Mouse (Mus musculus): ENCODE results near the gene Slc44a4.
"Not testable (repeated sequence)": the region's sequence is repeated elsewhere in the genome, so short reads cannot be mapped to it uniquely, and the experiment has no call there.

Gene Slc44a4

GRCm38 (mm10) chr17:34962841-34963240, 48.6 kb downstream of the Slc44a4 start:
- DNase-seq: no peak

DNA sequence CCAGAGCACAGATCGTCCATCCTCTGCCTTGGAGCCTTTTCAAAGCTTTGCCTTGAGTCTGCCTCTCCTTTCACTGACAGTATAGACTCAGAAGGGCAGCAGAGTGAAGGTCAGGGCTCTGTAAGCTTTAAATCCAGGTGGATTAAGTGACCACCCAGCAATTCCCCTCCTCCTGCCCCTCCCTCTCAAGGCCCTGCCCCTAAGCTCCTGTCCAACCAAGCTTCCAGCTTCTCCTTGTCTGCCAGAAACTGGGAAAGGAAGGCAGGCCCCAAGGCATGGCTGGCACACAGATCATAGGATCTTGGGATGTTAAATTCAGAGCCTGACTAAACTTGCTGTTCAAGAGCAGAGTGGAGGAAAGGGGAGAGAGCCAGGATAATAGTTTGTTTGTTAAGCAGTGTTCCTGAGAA, 50.4 kb downstream of the Slc44a4 start:
- DNase-seq: no peak

- DNase-seq: no peak
These were observed 51.4 kb downstream of the Slc44a4 start for GRCm38 (mm10) chr17:34965627-34966026.

- not testable (repeated sequence) for DNase-seq
These were observed 55.6 kb downstream of the Slc44a4 start, which contains the start of gene Gm20481 for GRCm38 (mm10) chr17:34969822-34970221. Gene Gm20481, plus strand, starts transcription at chr17:34969912.

DNA sequence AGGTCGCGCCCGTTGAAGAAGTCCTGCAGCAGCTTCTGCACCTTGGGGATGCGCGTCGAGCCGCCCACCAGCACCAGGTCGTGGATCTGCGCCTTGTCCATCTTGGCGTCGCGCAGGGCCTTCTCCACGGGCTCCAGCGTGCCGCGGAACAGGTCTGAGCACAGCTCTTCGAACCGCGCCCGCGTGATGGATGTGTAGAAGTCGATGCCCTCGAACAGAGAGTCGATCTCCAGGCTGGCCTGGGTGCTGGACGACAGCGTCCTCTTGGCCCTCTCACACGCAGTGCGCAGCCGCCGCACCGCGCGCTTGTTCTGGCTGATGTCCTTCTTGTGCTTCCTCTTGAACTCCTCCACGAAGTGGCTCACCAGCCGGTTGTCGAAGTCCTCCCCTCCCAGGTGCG, 56.6 kb downstream of the Slc44a4 start:
- DNase-seq: not testable (repeated sequence)

DNA sequence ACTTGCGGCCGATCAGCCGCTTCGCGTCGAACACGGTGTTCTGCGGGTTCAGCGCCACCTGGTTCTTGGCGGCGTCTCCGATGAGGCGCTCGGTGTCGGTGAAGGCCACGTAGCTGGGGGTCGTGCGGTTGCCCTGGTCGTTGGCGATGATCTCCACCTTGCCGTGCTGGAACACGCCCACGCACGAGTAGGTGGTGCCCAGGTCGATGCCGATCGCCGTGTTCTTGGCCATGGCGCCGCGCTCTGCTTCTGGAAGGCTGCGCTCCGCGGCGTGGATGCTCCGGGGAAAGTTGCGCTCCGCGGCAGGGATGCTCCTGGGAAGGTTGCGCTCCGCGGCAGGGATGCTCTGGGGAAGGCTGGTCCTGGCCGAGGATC, 57.4 kb downstream of the Slc44a4 start:
- DNase-seq: not testable (repeated sequence)

GRCm38 (mm10) chr17:34972069-34972749, 57.9 kb downstream of the Slc44a4 start, which contains the start of the genes Hspa1a and Hspa1l:
Gene Hspa1a, minus strand, starts transcription at chr17:34972156.
Gene Hspa1l, plus strand, starts transcription at chr17:34972703.
- peak; percentile 86 for DNase-seq

DNA sequence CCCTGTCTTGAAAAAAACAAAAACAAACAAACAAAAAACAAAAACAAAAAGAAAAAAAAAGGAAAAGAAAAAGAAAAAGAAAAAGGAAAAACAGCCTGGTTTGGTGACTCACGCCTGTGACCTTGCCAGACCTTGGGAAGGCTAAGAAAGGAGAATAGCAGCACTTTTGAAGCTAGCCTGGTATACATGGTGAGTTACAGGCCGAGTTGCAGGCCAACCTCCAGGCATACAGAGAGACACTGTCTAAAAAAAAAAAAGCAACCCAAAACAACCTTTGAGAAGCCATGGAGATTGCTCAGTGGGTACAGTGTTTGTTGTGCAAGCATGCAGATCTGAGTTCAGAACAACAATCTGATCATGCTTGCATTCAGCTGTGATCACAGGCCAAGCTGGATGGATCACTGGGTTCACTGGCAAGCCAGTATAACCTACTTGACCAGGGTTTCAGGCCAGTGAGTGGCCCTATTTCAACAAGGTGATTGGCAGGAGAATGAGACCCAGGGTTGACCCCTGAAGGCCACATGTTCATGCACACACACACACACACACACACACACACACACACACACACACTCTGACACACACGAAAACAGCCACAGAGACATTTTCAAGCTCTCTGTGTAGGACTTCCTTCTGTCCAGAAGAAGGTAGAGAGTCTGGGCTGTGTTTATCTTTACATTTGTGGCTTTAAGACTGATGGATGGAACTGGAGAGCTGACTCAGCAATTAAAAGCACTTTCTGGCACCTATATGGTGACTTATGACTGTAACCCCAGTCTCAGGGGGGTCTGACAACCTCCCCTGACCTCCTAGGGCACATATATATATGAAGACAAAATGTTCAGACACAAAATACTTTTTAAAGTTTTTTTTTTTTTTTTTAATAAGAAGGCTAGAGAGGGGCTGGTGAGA, 61.6 kb downstream of the Slc44a4 start:
- DNase-seq: no peak

DNA sequence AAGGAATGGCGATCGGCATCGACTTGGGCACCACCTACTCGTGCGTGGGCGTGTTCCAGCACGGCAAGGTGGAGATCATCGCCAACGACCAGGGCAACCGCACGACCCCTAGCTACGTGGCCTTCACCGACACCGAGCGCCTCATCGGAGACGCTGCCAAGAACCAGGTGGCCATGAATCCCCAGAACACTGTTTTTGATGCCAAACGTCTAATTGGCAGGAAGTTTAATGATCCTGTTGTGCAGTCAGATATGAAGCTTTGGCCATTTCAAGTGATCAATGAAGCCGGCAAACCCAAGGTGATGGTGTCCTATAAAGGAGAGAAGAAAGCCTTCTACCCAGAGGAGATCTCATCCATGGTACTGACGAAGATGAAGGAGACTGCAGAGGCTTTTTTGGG, 62.7 kb downstream of the Slc44a4 start:
- no peak for DNase-seq

GRCm38 (mm10) chr17:34978239-34978638, 64.0 kb downstream of the Slc44a4 start:
- DNase-seq: no peak

DNA sequence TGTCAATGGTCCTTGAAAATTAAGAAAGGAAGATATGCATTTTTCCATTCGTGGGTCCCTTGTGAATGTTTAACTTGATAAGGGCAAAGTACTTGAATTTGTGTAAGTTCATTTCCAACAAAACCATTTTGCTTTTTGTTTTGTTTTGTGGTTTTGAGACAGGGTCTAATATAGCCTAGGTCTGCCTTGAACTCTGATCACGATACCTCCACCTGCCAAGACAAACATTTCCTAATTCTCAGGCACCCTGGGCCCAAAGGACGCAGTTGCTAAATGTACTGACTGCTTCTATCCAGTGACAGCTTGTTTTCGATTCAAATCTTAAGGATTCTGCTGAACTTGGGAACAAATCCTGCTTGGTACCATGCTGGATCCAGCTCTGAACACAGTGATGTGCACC, 65.4 kb downstream of the Slc44a4 start:
- no peak for DNase-seq

Measured in cerebellum, adult 9-11 months (tissue).